Mouse (Mus musculus): ENCODE data around the gene Tbc1d23.
A peak's percentile ranks its signal among the peaks of the same experiment; 100 is the strongest.

GRCm38 (mm10) chr16:57166611-57167513, 64.4 kb downstream of the Tbc1d23 start, which contains the start of gene Nit2:
- TF ChIP-seq CTCF (IDR thresholded peaks at IDR 0.05; ENCODE audit: borderline replicate concordance, insufficient read depth, low read depth, low read length) = peak; percentile 62; the same call in 1 of the 2 replicates
- peak; percentile 69 for TF ChIP-seq POLR2A (IDR thresholded peaks at IDR 0.05; ENCODE audit: borderline replicate concordance, insufficient read depth, low read length)

Data from cerebellum, adult 2 months (tissue).